Mouse (Mus musculus): ENCODE results near the gene Fam181b. TPM values are rescaled to one million over a fixed set of nuclear protein-coding genes. Genes with fewer than 3 reads are reported as not detected.
A peak's percentile ranks its signal among the peaks of the same experiment; 100 is the strongest.

Fam181b gene
- polyA plus RNA-seq, 1 experiment = 21.8 TPM

- H3K4me3 ChIP-seq (ENCODE audit: insufficient read depth, low read length) = no peak overlapping the region
- TF ChIP-seq CTCF (IDR thresholded peaks at IDR 0.05; ENCODE audit: extremely low read depth, insufficient read depth, low read length) (no peak), POLR2A (IDR thresholded peaks at IDR 0.05; ENCODE audit: extremely low read depth, insufficient read depth, low read length) (no peak)
- H3K4me1 ChIP-seq (ENCODE audit: control insufficient read depth, insufficient read depth, low read length) = no peaks in the 10 kb centered on the region
- H3K27ac ChIP-seq (ENCODE audit: insufficient read depth, low read length) = 0 out of 2 replicates have a peak overlapping the region, but pooled peaks have one; percentile 53
Observed at GRCm38 (mm10) chr7:93067464-93068015, 12.1 kb upstream of the Fam181b start.

- H3K4me1 ChIP-seq (ENCODE audit: control insufficient read depth, insufficient read depth, low read length) = no peaks in the 10 kb centered on the region
- TF ChIP-seq CTCF (IDR thresholded peaks at IDR 0.05; ENCODE audit: extremely low read depth, insufficient read depth, low read length) (no peak), POLR2A (IDR thresholded peaks at IDR 0.05; ENCODE audit: extremely low read depth, insufficient read depth, low read length) (no peak)
- H3K4me3 ChIP-seq (ENCODE audit: insufficient read depth, low read length) = no peak overlapping the region
- no peak overlapping the region for H3K27ac ChIP-seq (ENCODE audit: insufficient read depth, low read length)
Observed at GRCm38 (mm10) chr7:93076435-93076960, 3.2 kb upstream of the Fam181b start.

GRCm38 (mm10) chr7:93079420-93079784, 263 bp upstream of the Fam181b start:
- Histone ChIP-seq H3K4me1 (ENCODE audit: control insufficient read depth, insufficient read depth, low read length) (no peaks in the 10 kb centered on the region), H3K27ac (ENCODE audit: insufficient read depth, low read length) (no peak overlapping the region), H3K4me3 (ENCODE audit: insufficient read depth, low read length) (peak overlapping the region; percentile 45; the same call in 1 of the 2 replicates)
- no peak for TF ChIP-seq POLR2A (IDR thresholded peaks at IDR 0.05; ENCODE audit: extremely low read depth, insufficient read depth, low read length)
- TF ChIP-seq CTCF (IDR thresholded peaks at IDR 0.05; ENCODE audit: extremely low read depth, insufficient read depth, low read length) = no peak

GRCm38 (mm10) chr7:93080731-93081430, 1.2 kb downstream of the Fam181b start:
- H3K27ac ChIP-seq (ENCODE audit: insufficient read depth, low read length) = peak overlapping the region; percentile 69
- peak overlapping the region; percentile 45 for H3K4me3 ChIP-seq (ENCODE audit: insufficient read depth, low read length)
- TF ChIP-seq CTCF (IDR thresholded peaks at IDR 0.05; ENCODE audit: extremely low read depth, insufficient read depth, low read length) (no peak), POLR2A (IDR thresholded peaks at IDR 0.05; ENCODE audit: extremely low read depth, insufficient read depth, low read length) (no peak)
- H3K4me1 ChIP-seq (ENCODE audit: control insufficient read depth, insufficient read depth, low read length) = no peaks in the 10 kb centered on the region

- Histone ChIP-seq H3K4me1 (ENCODE audit: control insufficient read depth, insufficient read depth, low read length) (peaks cover 2% of the 10 kb centered on the region; the same call in 1 of the 2 replicates), H3K4me3 (ENCODE audit: insufficient read depth, low read length) (no peak overlapping the region), H3K27ac (ENCODE audit: insufficient read depth, low read length) (no peak overlapping the region)
- TF ChIP-seq POLR2A (IDR thresholded peaks at IDR 0.05; ENCODE audit: extremely low read depth, insufficient read depth, low read length) = no peak
- TF ChIP-seq CTCF (IDR thresholded peaks at IDR 0.05; ENCODE audit: extremely low read depth, insufficient read depth, low read length) = no peak
Observed at GRCm38 (mm10) chr7:93093371-93094058, 13.8 kb downstream of the Fam181b start.

GRCm38 (mm10) chr7:93095511-93095910, 15.8 kb downstream of the Fam181b start:
- H3K4me3 ChIP-seq (ENCODE audit: insufficient read depth, low read length) = no peak overlapping the region
- no peak overlapping the region for H3K27ac ChIP-seq (ENCODE audit: insufficient read depth, low read length)
- H3K4me1 ChIP-seq (ENCODE audit: control insufficient read depth, insufficient read depth, low read length) = peaks cover 2% of the 10 kb centered on the region; the same call in 1 of the 2 replicates
- peak; percentile 87 for TF ChIP-seq CTCF (IDR thresholded peaks at IDR 0.05; ENCODE audit: extremely low read depth, insufficient read depth, low read length)
- TF ChIP-seq POLR2A (IDR thresholded peaks at IDR 0.05; ENCODE audit: extremely low read depth, insufficient read depth, low read length) = no peak

- no peak overlapping the region for H3K27ac ChIP-seq (ENCODE audit: insufficient read depth, low read length)
- TF ChIP-seq CTCF (IDR thresholded peaks at IDR 0.05; ENCODE audit: extremely low read depth, insufficient read depth, low read length) (no peak), POLR2A (IDR thresholded peaks at IDR 0.05; ENCODE audit: extremely low read depth, insufficient read depth, low read length) (no peak)
- H3K4me3 ChIP-seq (ENCODE audit: insufficient read depth, low read length) = no peak overlapping the region
- no peaks in the 10 kb centered on the region for H3K4me1 ChIP-seq (ENCODE audit: control insufficient read depth, insufficient read depth, low read length)
Observed at GRCm38 (mm10) chr7:93104776-93105340, 25.2 kb downstream of the Fam181b start.

GRCm38 (mm10) chr7:93110370-93110965, 30.8 kb downstream of the Fam181b start:
- no peak overlapping the region for H3K4me3 ChIP-seq (ENCODE audit: insufficient read depth, low read length)
- H3K4me1 ChIP-seq (ENCODE audit: control insufficient read depth, insufficient read depth, low read length) = no peaks in the 10 kb centered on the region
- TF ChIP-seq POLR2A (IDR thresholded peaks at IDR 0.05; ENCODE audit: extremely low read depth, insufficient read depth, low read length) (no peak), CTCF (IDR thresholded peaks at IDR 0.05; ENCODE audit: extremely low read depth, insufficient read depth, low read length) (no peak)
- H3K27ac ChIP-seq (ENCODE audit: insufficient read depth, low read length) = no peak overlapping the region

GRCm38 (mm10) chr7:93111056-93111455, 31.4 kb downstream of the Fam181b start:
- H3K4me3 ChIP-seq (ENCODE audit: insufficient read depth, low read length) = no peak overlapping the region
- H3K4me1 ChIP-seq (ENCODE audit: control insufficient read depth, insufficient read depth, low read length) = no peaks in the 10 kb centered on the region
- TF ChIP-seq POLR2A (IDR thresholded peaks at IDR 0.05; ENCODE audit: extremely low read depth, insufficient read depth, low read length) (no peak), CTCF (IDR thresholded peaks at IDR 0.05; ENCODE audit: extremely low read depth, insufficient read depth, low read length) (no peak)
- H3K27ac ChIP-seq (ENCODE audit: insufficient read depth, low read length) = no peak overlapping the region
